Mouse (Mus musculus): ENCODE measurements around the gene Cntnap2. TPM values are rescaled to one million over a fixed set of nuclear protein-coding genes. Genes with fewer than 3 reads are reported as not detected.

The Cntnap2 gene
- polyA plus RNA-seq, 1 experiment from 2014 or later, result 0.79 TPM

DNA sequence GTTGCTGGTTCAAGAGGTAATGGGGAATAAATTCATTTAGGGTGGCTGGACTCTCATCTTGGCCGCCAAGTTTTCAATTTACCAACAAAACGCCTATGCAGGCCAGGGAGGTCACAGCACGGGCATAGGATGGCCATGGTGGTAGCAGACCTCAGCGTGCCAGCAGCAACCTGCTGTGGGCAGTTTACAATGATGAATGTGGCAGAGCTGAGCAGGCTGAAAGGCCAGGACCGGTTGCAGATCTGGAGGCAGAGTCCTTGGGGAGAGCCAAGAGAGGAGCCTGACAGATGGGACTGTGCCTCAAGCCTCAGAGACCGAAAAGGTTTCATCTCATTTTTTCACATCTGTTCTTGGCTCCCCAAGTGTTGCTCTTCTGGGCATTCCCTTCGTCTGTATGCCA, 322.0 kb downstream of the Cntnap2 start:
- H3K9me3 ChIP-seq (replicated peaks; ENCODE audit: control insufficient read depth, low read length), result no peaks in the 10 kb centered on the region
- H3K4me2 ChIP-seq, result no peak overlapping the region
- ATAC-seq (replicated peaks; ENCODE audit: insufficient number of reproducible peaks, low FRiP score, low TSS enrichment), result no peak
- no peaks in the 10 kb centered on the region for H3K4me1 ChIP-seq (ENCODE audit: control insufficient read depth, insufficient read depth, low read length)
- no peak overlapping the region for H3K9ac ChIP-seq (ENCODE audit: low read depth, low read length)
- no peak overlapping the region for H3K27ac ChIP-seq (ENCODE audit: low read depth, low read length)
- no peaks in the 10 kb centered on the region for H3K27me3 ChIP-seq (ENCODE audit: control insufficient read depth, insufficient read depth, low read length)
- no peaks in the 10 kb centered on the region for H3K36me3 ChIP-seq (ENCODE audit: control insufficient read depth, insufficient read depth, low read length)
- H3K4me3 ChIP-seq (ENCODE audit: low read depth, low read length), result no peak overlapping the region
- WGBS (ENCODE audit: insufficient replicate concordance), result 72% methylated on average over 7 of the region's 7 CpGs

DNA sequence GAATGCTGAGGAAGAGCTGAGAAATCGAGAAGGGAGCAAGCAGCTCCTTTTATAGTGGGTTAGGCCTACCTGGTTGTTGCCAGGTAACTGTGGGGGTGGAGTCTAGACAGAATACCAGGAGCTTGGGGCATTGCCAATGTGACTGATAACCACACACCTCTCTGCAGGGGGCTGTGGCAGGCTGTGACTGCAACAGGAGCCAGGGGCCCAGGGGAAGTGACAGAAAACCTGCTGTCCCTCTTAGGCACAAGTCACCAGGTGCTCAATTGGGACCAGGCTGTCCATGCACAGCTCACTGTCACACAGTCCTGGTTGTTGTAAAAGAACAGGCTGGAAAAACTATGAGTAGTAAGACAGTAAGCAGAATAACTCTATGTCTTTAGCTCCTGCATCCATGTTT, 329.9 kb downstream of the Cntnap2 start:
- no peak overlapping the region for H3K4me3 ChIP-seq (ENCODE audit: low read depth, low read length)
- WGBS (ENCODE audit: insufficient replicate concordance), result 50% methylated on average over 1 of the region's 1 CpGs
- no peak overlapping the region for H3K4me2 ChIP-seq
- H3K9ac ChIP-seq (ENCODE audit: low read depth, low read length), result no peak overlapping the region
- ATAC-seq (replicated peaks; ENCODE audit: insufficient number of reproducible peaks, low FRiP score, low TSS enrichment), result no peak
- no peak overlapping the region for H3K27ac ChIP-seq (ENCODE audit: low read depth, low read length)
- no peaks in the 10 kb centered on the region for H3K36me3 ChIP-seq (ENCODE audit: control insufficient read depth, insufficient read depth, low read length)
- no peaks in the 10 kb centered on the region for H3K27me3 ChIP-seq (ENCODE audit: control insufficient read depth, insufficient read depth, low read length)
- H3K4me1 ChIP-seq (ENCODE audit: control insufficient read depth, insufficient read depth, low read length), result no peaks in the 10 kb centered on the region
- H3K9me3 ChIP-seq (replicated peaks; ENCODE audit: control insufficient read depth, low read length), result no peaks in the 10 kb centered on the region

DNA sequence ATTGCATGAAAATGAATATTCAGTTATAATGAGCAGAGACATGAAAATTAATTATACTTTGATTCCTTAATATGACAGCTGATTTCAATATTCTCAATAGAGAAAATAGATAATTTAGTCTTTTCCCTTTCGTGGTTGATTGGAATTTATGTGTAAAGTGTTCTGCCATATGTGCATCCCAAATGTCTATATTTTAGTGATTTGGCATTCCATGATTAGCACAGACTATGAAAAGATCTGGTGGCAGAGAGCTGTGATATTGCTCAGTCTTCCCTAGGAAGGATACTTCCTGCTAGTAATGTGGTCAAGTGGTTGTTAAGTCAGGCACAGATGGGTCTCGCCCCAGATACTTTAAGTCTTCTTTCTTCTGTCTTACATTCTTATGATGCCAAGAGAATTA, 354.5 kb downstream of the Cntnap2 start:
- H3K4me1 ChIP-seq (ENCODE audit: control insufficient read depth, insufficient read depth, low read length), result no peaks in the 10 kb centered on the region
- no peaks in the 10 kb centered on the region for H3K27me3 ChIP-seq (ENCODE audit: control insufficient read depth, insufficient read depth, low read length)
- ATAC-seq (replicated peaks; ENCODE audit: insufficient number of reproducible peaks, low FRiP score, low TSS enrichment), result no peak
- no peak overlapping the region for H3K4me2 ChIP-seq
- WGBS (ENCODE audit: insufficient replicate concordance), result 70% methylated on average over 2 of the region's 2 CpGs
- H3K36me3 ChIP-seq (ENCODE audit: control insufficient read depth, insufficient read depth, low read length), result no peaks in the 10 kb centered on the region
- H3K27ac ChIP-seq (ENCODE audit: low read depth, low read length), result no peak overlapping the region
- H3K4me3 ChIP-seq (ENCODE audit: low read depth, low read length), result no peak overlapping the region
- no peaks in the 10 kb centered on the region for H3K9me3 ChIP-seq (replicated peaks; ENCODE audit: control insufficient read depth, low read length)
- no peak overlapping the region for H3K9ac ChIP-seq (ENCODE audit: low read depth, low read length)

DNA sequence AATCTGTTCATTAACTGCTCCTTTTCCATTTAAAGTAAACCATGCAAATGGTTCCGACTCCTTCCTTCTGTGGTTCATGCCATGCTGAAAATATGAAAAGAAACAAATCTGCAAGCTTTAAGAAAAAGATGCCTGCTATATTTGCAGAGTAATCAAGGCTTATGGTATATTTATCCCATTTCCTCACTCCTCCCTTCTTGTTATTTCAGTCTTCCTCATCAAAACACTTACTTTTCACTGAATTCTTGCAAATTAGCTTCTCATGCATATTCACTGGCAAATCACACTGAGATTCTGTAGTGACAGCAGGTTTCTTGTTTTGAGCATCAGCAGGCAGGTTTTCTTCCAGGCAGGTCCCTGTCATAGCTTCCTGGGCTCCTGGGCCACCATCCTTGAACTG, 396.3 kb downstream of the Cntnap2 start:
- H3K9me3 ChIP-seq (replicated peaks; ENCODE audit: control insufficient read depth, low read length), result no peaks in the 10 kb centered on the region
- H3K4me3 ChIP-seq (ENCODE audit: low read depth, low read length), result no peak overlapping the region
- H3K4me1 ChIP-seq (ENCODE audit: control insufficient read depth, insufficient read depth, low read length), result no peaks in the 10 kb centered on the region
- no peak overlapping the region for H3K9ac ChIP-seq (ENCODE audit: low read depth, low read length)
- ATAC-seq (replicated peaks; ENCODE audit: insufficient number of reproducible peaks, low FRiP score, low TSS enrichment), result no peak
- WGBS (ENCODE audit: insufficient replicate concordance), result 76% methylated on average over 1 of the region's 1 CpGs
- H3K4me2 ChIP-seq, result no peak overlapping the region
- H3K36me3 ChIP-seq (ENCODE audit: control insufficient read depth, insufficient read depth, low read length), result no peaks in the 10 kb centered on the region
- H3K27me3 ChIP-seq (ENCODE audit: control insufficient read depth, insufficient read depth, low read length), result no peaks in the 10 kb centered on the region
- no peak overlapping the region for H3K27ac ChIP-seq (ENCODE audit: low read depth, low read length)

DNA sequence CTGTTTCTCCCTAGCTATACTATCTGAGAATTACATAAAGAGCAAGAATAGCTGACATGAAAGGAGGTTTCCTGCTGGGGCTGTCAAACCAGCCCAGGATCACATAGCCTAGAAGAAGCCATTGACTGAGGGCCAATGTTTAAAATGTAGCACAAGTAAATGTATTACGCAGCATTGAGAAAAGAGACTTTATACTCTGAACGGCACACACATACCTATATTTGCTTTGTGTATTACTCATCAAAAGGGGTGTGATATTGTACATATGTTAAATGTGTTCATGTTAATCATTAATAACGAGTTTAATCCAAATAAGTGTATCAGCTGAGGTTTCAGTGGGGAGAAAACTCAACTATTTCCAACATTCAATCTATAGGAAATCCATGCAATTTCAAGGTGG, 459.1 kb downstream of the Cntnap2 start:
- 69% methylated on average over 3 of the region's 3 CpGs for WGBS (ENCODE audit: insufficient replicate concordance)
- Histone ChIP-seq H3K9ac (ENCODE audit: low read depth, low read length) (no peak overlapping the region), H3K4me3 (ENCODE audit: low read depth, low read length) (no peak overlapping the region), H3K4me2 (no peak overlapping the region), H3K9me3 (replicated peaks; ENCODE audit: control insufficient read depth, low read length) (no peaks in the 10 kb centered on the region), H3K36me3 (ENCODE audit: control insufficient read depth, insufficient read depth, low read length) (no peaks in the 10 kb centered on the region), H3K4me1 (ENCODE audit: control insufficient read depth, insufficient read depth, low read length) (no peaks in the 10 kb centered on the region), H3K27ac (ENCODE audit: low read depth, low read length) (no peak overlapping the region), H3K27me3 (ENCODE audit: control insufficient read depth, insufficient read depth, low read length) (no peaks in the 10 kb centered on the region)
- no peak for ATAC-seq (replicated peaks; ENCODE audit: insufficient number of reproducible peaks, low FRiP score, low TSS enrichment)

DNA sequence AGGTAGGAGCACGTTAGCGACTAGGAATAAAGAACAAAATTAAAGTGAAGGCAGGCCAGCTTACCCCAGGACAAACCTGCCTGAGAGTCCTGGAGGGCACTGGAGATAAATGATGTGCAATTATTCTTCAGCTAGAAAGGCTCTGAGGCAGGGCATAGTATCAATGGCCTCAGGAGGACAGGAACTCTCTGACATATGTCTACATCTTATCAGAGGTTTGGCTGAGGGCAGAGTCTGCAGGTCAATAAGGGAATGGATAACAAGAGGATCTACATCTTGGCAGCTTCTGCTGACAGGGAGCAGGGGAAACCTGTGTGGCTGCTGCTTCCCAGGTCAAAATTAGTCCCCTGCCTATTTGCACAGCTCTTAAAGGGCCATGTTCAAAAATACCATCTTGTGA, 477.8 kb downstream of the Cntnap2 start:
- Histone ChIP-seq H3K27ac (ENCODE audit: low read depth, low read length) (no peak overlapping the region), H3K4me3 (ENCODE audit: low read depth, low read length) (no peak overlapping the region), H3K4me2 (no peak overlapping the region), H3K27me3 (ENCODE audit: control insufficient read depth, insufficient read depth, low read length) (no peaks in the 10 kb centered on the region), H3K36me3 (ENCODE audit: control insufficient read depth, insufficient read depth, low read length) (no peaks in the 10 kb centered on the region), H3K9me3 (replicated peaks; ENCODE audit: control insufficient read depth, low read length) (no peaks in the 10 kb centered on the region), H3K9ac (ENCODE audit: low read depth, low read length) (no peak overlapping the region), H3K4me1 (ENCODE audit: control insufficient read depth, insufficient read depth, low read length) (no peaks in the 10 kb centered on the region)
- 65% methylated on average over 2 of the region's 2 CpGs for WGBS (ENCODE audit: insufficient replicate concordance)
- no peak for ATAC-seq (replicated peaks; ENCODE audit: insufficient number of reproducible peaks, low FRiP score, low TSS enrichment)

DNA sequence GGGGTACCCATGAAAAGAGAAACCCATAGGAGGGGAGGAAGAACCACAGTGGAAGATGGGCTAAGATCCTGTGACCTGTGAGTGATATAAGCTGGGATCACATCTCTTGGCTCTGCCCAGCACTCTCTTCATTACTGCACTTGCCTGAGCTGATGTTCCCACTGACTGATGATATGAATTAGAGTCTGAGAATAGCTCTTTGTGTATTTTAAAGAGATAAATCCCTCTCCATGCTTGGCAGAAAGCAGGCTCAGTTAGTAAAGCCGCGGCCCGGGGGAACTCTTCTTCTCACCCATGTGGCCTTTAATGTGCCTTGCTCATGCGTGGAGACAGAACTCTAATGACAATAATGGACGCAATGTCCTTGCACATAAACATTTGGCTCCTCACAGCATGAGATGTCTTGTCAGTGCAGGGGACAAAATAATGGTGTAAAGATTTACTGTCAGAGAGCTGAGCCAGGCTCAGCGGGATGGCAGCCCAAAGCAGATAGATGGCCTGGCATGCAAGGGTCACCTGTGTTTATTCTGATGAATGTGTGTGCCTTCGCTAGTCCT, 485.2 kb downstream of the Cntnap2 start:
- H3K36me3 ChIP-seq (ENCODE audit: control insufficient read depth, insufficient read depth, low read length), result no peaks in the 10 kb centered on the region
- 67% methylated on average over 7 of the region's 7 CpGs for WGBS (ENCODE audit: insufficient replicate concordance)
- H3K4me3 ChIP-seq (ENCODE audit: low read depth, low read length), result no peak overlapping the region
- no peak overlapping the region for H3K27ac ChIP-seq (ENCODE audit: low read depth, low read length)
- H3K27me3 ChIP-seq (ENCODE audit: control insufficient read depth, insufficient read depth, low read length), result no peaks in the 10 kb centered on the region
- no peak overlapping the region for H3K9ac ChIP-seq (ENCODE audit: low read depth, low read length)
- H3K4me2 ChIP-seq, result no peak overlapping the region
- H3K9me3 ChIP-seq (replicated peaks; ENCODE audit: control insufficient read depth, low read length), result no peaks in the 10 kb centered on the region
- H3K4me1 ChIP-seq (ENCODE audit: control insufficient read depth, insufficient read depth, low read length), result no peaks in the 10 kb centered on the region
- no peak for ATAC-seq (replicated peaks; ENCODE audit: insufficient number of reproducible peaks, low FRiP score, low TSS enrichment)

DNA sequence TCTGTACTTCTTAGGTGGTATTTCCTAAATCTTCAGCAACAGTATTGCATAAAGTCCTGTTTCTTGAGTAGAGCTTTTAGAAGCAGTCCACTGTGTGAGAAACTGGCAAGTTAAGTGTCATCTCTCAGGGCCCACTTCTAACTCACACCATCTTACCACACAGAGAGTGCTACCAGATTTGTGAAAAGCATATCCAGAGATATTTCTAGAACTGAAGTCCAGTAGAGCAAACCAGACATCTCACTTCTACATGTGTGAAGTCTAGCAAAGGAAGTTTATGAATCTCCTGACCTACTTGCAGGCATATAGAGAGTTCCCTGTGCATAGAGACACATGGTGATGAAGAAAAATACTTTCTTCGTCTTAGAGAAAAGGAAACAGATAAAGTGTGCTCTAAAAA, 500.6 kb downstream of the Cntnap2 start:
- no peak for ATAC-seq (replicated peaks; ENCODE audit: insufficient number of reproducible peaks, low FRiP score, low TSS enrichment)
- WGBS (ENCODE audit: insufficient replicate concordance), result 74% methylated on average over 1 of the region's 1 CpGs
- H3K4me2 ChIP-seq, result no peak overlapping the region

DNA sequence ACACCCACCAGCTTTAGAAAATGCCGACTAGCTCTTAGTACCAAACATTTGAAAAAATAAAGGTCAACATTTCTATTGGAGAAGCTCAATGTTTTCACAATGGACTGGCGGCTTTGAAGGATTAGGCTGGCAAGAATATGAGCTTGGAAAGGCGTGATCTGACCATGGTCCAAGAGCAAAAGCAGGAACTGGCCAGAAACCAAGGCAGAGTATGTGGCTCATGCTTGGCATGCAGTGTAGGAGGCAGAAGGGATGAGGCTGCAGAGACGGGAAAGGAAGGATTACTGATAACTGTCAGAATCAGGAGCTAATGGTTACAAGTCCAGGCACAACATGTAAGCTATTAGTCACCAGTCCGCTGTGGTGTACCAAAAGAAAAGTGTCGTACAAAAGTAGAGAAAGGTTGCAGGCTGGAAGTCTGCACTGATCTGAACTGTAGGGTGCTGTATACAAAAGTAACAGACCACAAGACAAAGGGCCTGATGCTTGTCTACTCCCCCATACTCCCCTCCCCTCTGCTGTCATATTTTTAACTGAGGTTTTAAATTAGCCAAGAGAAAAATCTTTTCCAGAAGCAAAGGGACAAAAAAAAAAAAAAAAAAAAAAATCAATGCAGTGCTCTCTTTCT, 525.4 kb downstream of the Cntnap2 start:
- Histone ChIP-seq H3K9me3 (replicated peaks; ENCODE audit: control insufficient read depth, low read length) (no peaks in the 10 kb centered on the region), H3K36me3 (ENCODE audit: control insufficient read depth, insufficient read depth, low read length) (no peaks in the 10 kb centered on the region), H3K27ac (ENCODE audit: low read depth, low read length) (no peak overlapping the region), H3K27me3 (ENCODE audit: control insufficient read depth, insufficient read depth, low read length) (no peaks in the 10 kb centered on the region), H3K4me2 (no peak overlapping the region), H3K4me1 (ENCODE audit: control insufficient read depth, insufficient read depth, low read length) (no peaks in the 10 kb centered on the region), H3K9ac (ENCODE audit: low read depth, low read length) (no peak overlapping the region), H3K4me3 (ENCODE audit: low read depth, low read length) (no peak overlapping the region)
- WGBS (ENCODE audit: insufficient replicate concordance), result 75% methylated on average over 6 of the region's 6 CpGs
- ATAC-seq (replicated peaks; ENCODE audit: insufficient number of reproducible peaks, low FRiP score, low TSS enrichment), result no peak

More for the DNA sequence above, 500.6 kb downstream of the Cntnap2 start:
- H3K27me3 ChIP-seq (ENCODE audit: control insufficient read depth, insufficient read depth, low read length), result no peaks in the 10 kb centered on the region
- no peak overlapping the region for H3K9ac ChIP-seq (ENCODE audit: low read depth, low read length)
- no peaks in the 10 kb centered on the region for H3K9me3 ChIP-seq (replicated peaks; ENCODE audit: control insufficient read depth, low read length)
- H3K4me1 ChIP-seq (ENCODE audit: control insufficient read depth, insufficient read depth, low read length), result no peaks in the 10 kb centered on the region
- no peak overlapping the region for H3K27ac ChIP-seq (ENCODE audit: low read depth, low read length)
- H3K4me3 ChIP-seq (ENCODE audit: low read depth, low read length), result no peak overlapping the region
- H3K36me3 ChIP-seq (ENCODE audit: control insufficient read depth, insufficient read depth, low read length), result no peaks in the 10 kb centered on the region

Measured in heart, embryonic 11.5 days (tissue).